Mouse (Mus musculus) embryonic facial prominence, embryonic 15.5 days (tissue): ENCODE results near the gene Cdh15. TPM values are rescaled to one million over a fixed set of nuclear protein-coding genes. Genes with fewer than 3 reads are reported as not detected.

Source experiments
- ATAC-seq: fragments of 200-750 bp; cut with Nextera tagmentation; 2 replicates; pipeline ENCODE4 v1.8.0; 2017; ENCODE audit warnings: low read depth, moderate TSS enrichment; ENCODE audit not compliant: insufficient number of reproducible peaks, low FRiP score, low TSS enrichment
- H3K27ac ChIP-seq: fragments of 300-500 bp; sonication (generic); replicated peaks from 2 replicates; pipeline ENCODE4 v1.5.1; 2015; ENCODE audit warnings: mild to moderate bottlenecking, inconsistent platforms
- H3K27me3 ChIP-seq: fragments of 300-500 bp; sonication (generic); 2 replicates; pipeline ENCODE4 v1.6.1; 2015; ENCODE audit warnings: inconsistent platforms
- H3K36me3 ChIP-seq: fragments of 300-500 bp; sonication (generic); 2 replicates; pipeline ENCODE4 v1.6.1; 2015; ENCODE audit warnings: mild to moderate bottlenecking, inconsistent platforms
- H3K4me1 ChIP-seq: fragments of 300-500 bp; sonication (generic); 2 replicates; pipeline ENCODE4 v1.6.1; 2015; ENCODE audit warnings: inconsistent platforms
- H3K4me2 ChIP-seq: fragments of 300-500 bp; sonication (generic); replicated peaks from 2 replicates; pipeline ENCODE4 v1.6.1; 2015; ENCODE audit warnings: mild to moderate bottlenecking, inconsistent platforms
- H3K4me3 ChIP-seq: fragments of 300-500 bp; sonication (generic); replicated peaks from 2 replicates; pipeline ENCODE4 v1.5.1; 2015; ENCODE audit warnings: mild to moderate bottlenecking, inconsistent platforms
- H3K9ac ChIP-seq: fragments of 300-500 bp; sonication (generic); 2 replicates; pipeline ENCODE4 v1.6.1; 2015; ENCODE audit warnings: inconsistent platforms
- H3K9me3 ChIP-seq: fragments of 300-500 bp; sonication (generic); replicated peaks from 2 replicates; pipeline ENCODE4 v1.6.1; 2016; ENCODE audit warnings: inconsistent platforms
- WGBS: fragments of 180-500 bp; shearing (Covaris S2); methylation state at CpG from one replicate; pipeline ENCODE4 v1.1.7; 2015; 5-methylcytosine and 5-hydroxymethylcytosine counted together
- polyA plus RNA-seq: library from polyadenylated mRNA; unstranded; fragments of >200 nt; fragmentation: Nextera tagmentation; extraction: Ambion mirVana; gene quantifications from 2 replicates; pipeline ENCODE4 v1.2.1, GENCODE M21; 2015

The Cdh15 gene
- 27.4 and 37.2 TPM in 2 replicates for polyA plus RNA-seq

- Histone ChIP-seq H3K27ac (0 out of 2 replicates have a peak within 1 kb of the TSS, but pooled peaks have one; percentile 12), H3K9me3 (no peaks in the 10 kb centered on the region), H3K9ac (no peak within 1 kb of the TSS), H3K4me2 (peak within 1 kb of the TSS; percentile 39), H3K4me1 (peaks cover 34% of the 10 kb centered on the region), H3K4me3 (peak within 1 kb of the TSS; percentile 27), H3K36me3 (no peaks in the 10 kb centered on the region), H3K27me3 (no peaks in the 10 kb centered on the region)
- WGBS: 12% methylated on average over 17 of the region's 18 CpGs
- peak; percentile 81 for ATAC-seq
Measured at GRCm38 (mm10) chr8:122847829-122848561, at the start of gene Cdh15. Cdh15 (plus strand) TSS chr8:122847966.

- Histone ChIP-seq H3K27ac (no peak overlapping the region), H3K4me1 (peaks cover 28% of the 10 kb centered on the region), H3K9me3 (no peaks in the 10 kb centered on the region), H3K9ac (no peak overlapping the region), H3K27me3 (no peaks in the 10 kb centered on the region), H3K4me2 (no peak overlapping the region), H3K36me3 (0 out of 2 replicates have a peak, but pooled peaks cover 18% of the 10 kb centered on the region), H3K4me3 (no peak overlapping the region)
- 0 out of 2 replicates have a peak, but pooled peaks have one; percentile 68 for ATAC-seq
- WGBS: 33% methylated on average over 15 of the region's 15 CpGs
Measured at GRCm38 (mm10) chr8:122803906-122804761, 43.6 kb upstream of the Cdh15 start.

GRCm38 (mm10) chr8:122805349-122805748 is 42.4 kb upstream of the Cdh15 start:
- Histone ChIP-seq H3K36me3 (0 out of 2 replicates have a peak, but pooled peaks cover 18% of the 10 kb centered on the region), H3K9ac (no peak overlapping the region), H3K4me3 (no peak overlapping the region), H3K27me3 (no peaks in the 10 kb centered on the region), H3K4me1 (peaks cover 28% of the 10 kb centered on the region), H3K27ac (0 out of 2 replicates have a peak overlapping the region, but pooled peaks have one; percentile 17), H3K9me3 (no peaks in the 10 kb centered on the region), H3K4me2 (no peak overlapping the region)
- no peak for ATAC-seq
- 36% methylated on average over 3 of the region's 3 CpGs for WGBS

GRCm38 (mm10) chr8:122806956-122807538 is 40.7 kb upstream of the Cdh15 start:
- Histone ChIP-seq H3K9ac (no peak overlapping the region), H3K9me3 (no peaks in the 10 kb centered on the region), H3K27ac (no peak overlapping the region), H3K36me3 (peaks cover 31% of the 10 kb centered on the region; the same call in 1 of the 2 replicates), H3K4me3 (no peak overlapping the region), H3K4me2 (no peak overlapping the region), H3K4me1 (peaks cover 32% of the 10 kb centered on the region), H3K27me3 (no peaks in the 10 kb centered on the region)
- WGBS: 69% methylated on average over 7 of the region's 7 CpGs
- no peak for ATAC-seq

- Histone ChIP-seq H3K4me3 (no peak overlapping the region), H3K9me3 (no peaks in the 10 kb centered on the region), H3K27me3 (no peaks in the 10 kb centered on the region), H3K36me3 (peaks cover 30% of the 10 kb centered on the region), H3K4me1 (peaks cover 32% of the 10 kb centered on the region), H3K4me2 (no peak overlapping the region), H3K27ac (no peak overlapping the region), H3K9ac (no peak overlapping the region)
- WGBS: 82% methylated on average over 4 of the region's 4 CpGs
- ATAC-seq: no peak
Measured at GRCm38 (mm10) chr8:122807907-122808306, 39.9 kb upstream of the Cdh15 start.

GRCm38 (mm10) chr8:122810376-122810775 is 37.4 kb upstream of the Cdh15 start:
- WGBS: 88% methylated on average over 8 of the region's 8 CpGs
- Histone ChIP-seq H3K36me3 (peaks cover 32% of the 10 kb centered on the region), H3K27ac (no peak overlapping the region), H3K9ac (no peak overlapping the region), H3K4me2 (no peak overlapping the region), H3K4me1 (peaks cover 19% of the 10 kb centered on the region), H3K4me3 (no peak overlapping the region), H3K27me3 (no peaks in the 10 kb centered on the region), H3K9me3 (no peaks in the 10 kb centered on the region)
- no peak for ATAC-seq

- ATAC-seq: no peak
- H3K9ac ChIP-seq: no peak overlapping the region
- 84% methylated on average over 16 of the region's 16 CpGs for WGBS
- H3K36me3 ChIP-seq: peaks cover 34% of the 10 kb centered on the region
- no peaks in the 10 kb centered on the region for H3K9me3 ChIP-seq
- no peak overlapping the region for H3K27ac ChIP-seq
- H3K4me2 ChIP-seq: no peak overlapping the region
- H3K4me3 ChIP-seq: no peak overlapping the region
- no peaks in the 10 kb centered on the region for H3K27me3 ChIP-seq
- peaks cover 6% of the 10 kb centered on the region; the same call in 1 of the 2 replicates for H3K4me1 ChIP-seq
Measured at GRCm38 (mm10) chr8:122811870-122812494, 35.8 kb upstream of the Cdh15 start.

GRCm38 (mm10) chr8:122812610-122813250 is 35.0 kb upstream of the Cdh15 start:
- Histone ChIP-seq H3K4me3 (no peak overlapping the region), H3K4me1 (peaks cover 8% of the 10 kb centered on the region; the same call in 1 of the 2 replicates), H3K36me3 (peaks cover 34% of the 10 kb centered on the region), H3K4me2 (no peak overlapping the region), H3K9me3 (no peaks in the 10 kb centered on the region), H3K9ac (no peak overlapping the region), H3K27me3 (no peaks in the 10 kb centered on the region), H3K27ac (no peak overlapping the region)
- WGBS: 72% methylated on average over 14 of the region's 14 CpGs
- no peak for ATAC-seq

GRCm38 (mm10) chr8:122814608-122815007 is 33.2 kb upstream of the Cdh15 start:
- H3K4me1 ChIP-seq: peaks cover 8% of the 10 kb centered on the region; the same call in 1 of the 2 replicates
- no peak overlapping the region for H3K4me2 ChIP-seq
- no peak overlapping the region for H3K4me3 ChIP-seq
- H3K27me3 ChIP-seq: no peaks in the 10 kb centered on the region
- no peaks in the 10 kb centered on the region for H3K9me3 ChIP-seq
- H3K9ac ChIP-seq: no peak overlapping the region
- WGBS: 20% methylated on average over 7 of the region's 7 CpGs
- no peak for ATAC-seq
- H3K36me3 ChIP-seq: peaks cover 34% of the 10 kb centered on the region
- H3K27ac ChIP-seq: no peak overlapping the region

GRCm38 (mm10) chr8:122816965-122817364 is 30.8 kb upstream of the Cdh15 start:
- H3K27ac ChIP-seq: no peak overlapping the region
- H3K36me3 ChIP-seq: peaks cover 19% of the 10 kb centered on the region
- H3K4me3 ChIP-seq: no peak overlapping the region
- WGBS: 88% methylated on average over 6 of the region's 6 CpGs
- no peak overlapping the region for H3K4me2 ChIP-seq
- 0 out of 2 replicates have a peak, but pooled peaks cover 4% of the 10 kb centered on the region for H3K4me1 ChIP-seq
- no peak overlapping the region for H3K9ac ChIP-seq
- no peak for ATAC-seq
- no peaks in the 10 kb centered on the region for H3K9me3 ChIP-seq
- H3K27me3 ChIP-seq: no peaks in the 10 kb centered on the region
